In the genomic region with DNA sequence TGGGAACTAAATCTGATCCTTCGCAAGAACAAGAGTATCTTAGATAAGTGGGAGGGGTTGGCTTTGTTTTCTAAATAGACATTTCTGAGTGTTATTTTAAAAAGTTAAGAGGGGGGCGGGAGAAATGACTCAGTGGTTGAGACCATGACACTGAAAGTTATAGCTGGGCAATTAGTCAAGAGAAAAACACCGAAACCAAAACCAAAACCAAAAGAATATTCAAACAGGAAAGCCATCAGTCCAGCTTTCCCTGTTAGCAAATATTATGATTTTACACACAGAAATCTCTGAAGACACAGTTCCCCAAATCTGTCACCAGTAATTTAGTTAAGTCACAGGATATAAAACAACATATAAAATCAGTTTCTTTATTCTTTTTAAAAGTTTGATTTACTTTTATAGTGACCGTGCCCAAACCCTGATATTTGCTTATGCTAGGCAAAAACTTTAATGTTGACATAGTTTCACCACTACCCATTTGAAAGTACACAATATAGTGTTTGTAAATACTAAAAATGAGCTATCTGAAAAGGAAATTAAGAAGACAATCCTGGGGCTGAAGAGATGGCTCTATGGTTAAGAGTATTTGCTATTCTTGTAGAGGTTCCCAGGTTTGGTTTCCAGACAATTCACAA, we compare ENCODE assay signal across 22 mouse cellular contexts. TPM values are rescaled to one million over a fixed set of nuclear protein-coding genes. Genes with fewer than 3 reads are reported as not detected.
DNase-seq lines count a peak whose midpoint lies in the region; ATAC-seq and TF ChIP-seq lines count a peak whose summit lies in the region.
"Had no signal": no experiment of that assay in that cellular context is flagged by ENCODE, and none has a peak within 500 bp of the region (broad histone marks: within the 10 kb centered on the region; RNA-seq: fewer than 3 reads in every experiment).

No protein-coding gene starts in this region.

- H3K4me1 ChIP-seq in lung, adult 2 months (ENCODE audit: control insufficient read depth, insufficient read depth, low read length), result peaks cover 4% of the 10 kb centered on the region
- no peaks in the 10 kb centered on the region for H3K4me1 ChIP-seq in forebrain, embryonic 10.5 days
- H3K4me1 ChIP-seq: intestine, embryonic 15.5 days had no signal

- H3K36me3 ChIP-seq in forebrain, embryonic 10.5 days (replicated peaks), result no peaks in the 10 kb centered on the region
- H3K36me3 ChIP-seq: intestine, embryonic 15.5 days had no signal

- DNase-seq in gastrocnemius, adult 2 months, result no peak
- DNase-seq in gastrocnemius, postnatal 10 days, result no peak
- no peak for DNase-seq in lung, adult 2 months
- DNase-seq in lung, postnatal 14 days, result no peak
- peak; percentile 7 to 19 for DNase-seq in natural killer cell, adult 2 months (ENCODE audit: low spot score in 2 of 2)
- no peak for DNase-seq in forebrain, embryonic 10.5 days (ENCODE audit: extremely low spot score, low spot score)
- no peak for DNase-seq in yolk sac, embryonic 10.5 days (ENCODE audit: low spot score)
- DNase-seq: cerebellum, adult 9-10 months; embryo, embryonic 11 days; forebrain, postnatal 0 days; heart, postnatal 36 days; kidney, postnatal 4 days; thymus, postnatal 4 days had no signal

- 15% methylated on average over 4 of the region's 4 CpGs for WGBS in lung, adult 2 months
- WGBS in forebrain, embryonic 10.5 days, result 89% methylated on average over 4 of the region's 4 CpGs

- peak; percentile 48 for ATAC-seq in granulocyte monocyte progenitor cell, adult 5-6 weeks (replicated peaks; ENCODE audit: poor library complexity, severe bottlenecking)
- ATAC-seq: forebrain, postnatal 0 days; intestine, embryonic 15.5 days had no signal

- no peak for TF ChIP-seq POLR2A in lung, adult 2 months (IDR thresholded peaks at IDR 0.05; ENCODE audit: borderline replicate concordance, extremely low read depth, low read depth, low read length)

- no peak for TF ChIP-seq CTCF in gastrocnemius, adult 2 months (IDR thresholded peaks at IDR 0.05)
- TF ChIP-seq CTCF in lung, adult 2 months (IDR thresholded peaks at IDR 0.05; ENCODE audit: insufficient read depth, low read length), result no peak

- H3K4me3 ChIP-seq in gastrocnemius, adult 2 months, result peak overlapping the region; percentile 56
- peak overlapping the region; percentile 54 for H3K4me3 ChIP-seq in lung, adult 2 months (replicated peaks; ENCODE audit: extremely low read depth, low read depth, low read length)
- H3K4me3 ChIP-seq in forebrain, embryonic 10.5 days, result no peak overlapping the region
- H3K4me3 ChIP-seq: intestine, embryonic 15.5 days had no signal

- peak overlapping the region; percentile 61 for H3K27ac ChIP-seq in gastrocnemius, adult 2 months
- H3K27ac ChIP-seq in forebrain, embryonic 10.5 days, result no peak overlapping the region
- H3K27ac ChIP-seq: intestine, embryonic 15.5 days had no signal

- intact Hi-C loops in gastrocnemius, adult 2 months (cut with DNase I), result no loop called here

- no peaks in the 10 kb centered on the region for H3K27me3 ChIP-seq in forebrain, embryonic 10.5 days (ENCODE audit: poor library complexity, severe bottlenecking)
- H3K27me3 ChIP-seq: intestine, embryonic 15.5 days had no signal

- H3K9me3 ChIP-seq in forebrain, embryonic 10.5 days, result no peaks in the 10 kb centered on the region
- H3K9me3 ChIP-seq: intestine, embryonic 15.5 days had no signal

RNA-seq across cellular contexts. Expression of a gene that starts 6.9 kb away (rescaled TPM):
- total RNA-seq in gastrocnemius, adult 2 months (2021), result 10 to 100 TPM; 31.5 to 32.3 TPM
- total RNA-seq in gastrocnemius, postnatal 10 days (2021), result 10 to 100 TPM; 24.0 to 24.4 TPM
- 9.8 and 12.7 TPM in 2 replicates for polyA plus RNA-seq in lung, adult 2 months (2012; rRNA removed)
- 13.8 and 25.9 TPM in 2 replicates for total RNA-seq in granulocyte monocyte progenitor cell, adult 5-6 weeks (2014; fragmentation: Nextera tagmentation)
- 14.0 and 14.3 TPM in 2 replicates for total RNA-seq in granulocyte monocyte progenitor cell, adult 5-6 weeks (2017)
- polyA plus RNA-seq in forebrain, embryonic 10.5 days (2016; fragmentation: Nextera tagmentation; extraction: Ambion mirVana), result 14.3 and 17.1 TPM in 2 replicates

RNA-seq across cellular contexts. Expression of a gene that starts 25.3 kb away (rescaled TPM):
- total RNA-seq in gastrocnemius, adult 2 months (2021), result not detected
- total RNA-seq in gastrocnemius, postnatal 10 days (2021), result not detected
- polyA plus RNA-seq in lung, adult 2 months (2012; rRNA removed), result not detected in 2 replicates
- total RNA-seq in granulocyte monocyte progenitor cell, adult 5-6 weeks (2014; fragmentation: Nextera tagmentation), result not detected in 2 replicates
- not detected in 2 replicates for total RNA-seq in granulocyte monocyte progenitor cell, adult 5-6 weeks (2017)
- polyA plus RNA-seq in forebrain, embryonic 10.5 days (2016; fragmentation: Nextera tagmentation; extraction: Ambion mirVana), result not detected in 2 replicates
- total RNA-seq: forebrain, postnatal 0 days; gastrocnemius, postnatal 4 days; heart, postnatal 36 days; midbrain, postnatal 0 days had no signal
- polyA plus RNA-seq: forebrain, postnatal 0 days; intestine, embryonic 15.5 days; limb, embryonic 14.5 days; lung, embryonic 16.5 days; midbrain, postnatal 0 days; neural tube, embryonic 14.5 days; small intestine, adult 2 months; stomach, embryonic 16.5 days had no signal

Comparison
In these comparisons a context has a peak if more than half of its experiments do, and no peak if none do; other contexts are left out.
1. DNase-seq: peak in natural killer cell, adult 2 months (2 of 2); none in gastrocnemius, adult 2 months (single experiment), gastrocnemius, postnatal 10 days (single experiment), lung, adult 2 months (single experiment), lung, postnatal 14 days (single experiment), forebrain, embryonic 10.5 days (single experiment) and yolk sac, embryonic 10.5 days (single experiment).